Mouse (Mus musculus) cerebellum, adult (tissue): ENCODE measurements around the gene Gne.

Experiments used
- ATAC-seq: cut with Nextera tagmentation; 2 replicates; pipeline ENCODE4 v1.9.2; 2017; ENCODE audit warnings: mild to moderate bottlenecking, moderate library complexity, mixed read lengths; ENCODE audit not compliant: insufficient number of reproducible peaks, low FRiP score, low TSS enrichment

Gne gene

DNA sequence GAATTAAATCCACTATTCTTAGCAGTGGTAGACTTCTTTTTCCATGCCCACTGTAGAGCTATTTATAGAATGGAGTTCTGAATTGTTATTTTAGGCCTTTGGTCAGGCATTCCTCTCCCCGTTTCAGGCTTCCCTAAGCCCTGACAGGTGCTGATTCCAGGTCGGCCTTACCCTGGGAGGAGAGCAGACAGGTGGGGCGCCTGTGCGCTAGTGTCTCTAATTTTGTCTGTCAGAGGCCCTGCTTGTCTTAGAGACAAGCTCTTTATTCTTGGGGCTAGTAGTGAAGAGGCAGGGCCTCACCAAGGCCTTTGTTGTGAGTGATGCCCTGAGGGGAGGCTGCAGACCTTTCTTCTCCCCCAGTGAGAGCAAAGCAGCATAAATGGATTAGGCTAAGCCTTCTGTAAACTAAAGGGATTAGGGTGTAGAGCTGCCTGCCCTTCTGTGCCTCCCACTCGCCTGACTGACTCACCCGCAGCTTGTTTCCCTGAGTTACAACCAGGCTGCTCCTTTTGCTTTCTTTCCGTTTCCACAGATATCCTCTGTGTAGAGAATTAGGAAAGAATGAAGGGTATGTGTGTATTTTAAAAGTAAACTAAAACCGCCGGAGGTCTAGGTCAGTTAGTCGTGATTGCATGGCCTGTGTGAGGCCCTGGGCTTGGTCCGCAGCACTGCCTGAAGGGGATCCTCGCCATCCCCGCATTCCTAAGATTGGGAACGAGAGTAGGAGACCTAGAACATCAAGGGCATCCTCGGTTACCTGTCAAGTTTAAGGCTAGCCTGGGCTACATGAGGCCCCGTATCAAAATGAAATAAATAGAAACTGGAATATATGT, 55.5 kb downstream of the Gne start:
- no peak for ATAC-seq

DNA sequence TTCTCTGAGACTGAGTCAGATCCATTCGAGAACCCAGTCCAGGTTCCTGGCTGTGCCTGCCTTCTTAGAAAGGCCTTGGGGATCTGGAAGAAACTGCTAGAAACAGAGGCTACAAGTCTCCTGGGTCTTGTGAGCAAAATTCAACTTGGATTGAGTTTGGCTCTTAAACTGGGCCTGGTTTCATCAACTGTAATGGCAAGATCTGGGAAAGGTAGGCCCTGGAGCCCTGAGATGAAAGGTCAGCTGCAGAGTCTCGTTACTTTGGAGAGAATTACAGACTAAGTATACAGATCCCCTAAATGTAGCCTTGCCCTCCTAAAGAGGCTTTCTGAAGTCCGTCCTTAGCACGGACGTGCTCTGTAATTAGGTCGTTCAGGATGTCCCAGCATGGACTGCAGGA, 58.4 kb downstream of the Gne start:
- ATAC-seq = no peak

DNA sequence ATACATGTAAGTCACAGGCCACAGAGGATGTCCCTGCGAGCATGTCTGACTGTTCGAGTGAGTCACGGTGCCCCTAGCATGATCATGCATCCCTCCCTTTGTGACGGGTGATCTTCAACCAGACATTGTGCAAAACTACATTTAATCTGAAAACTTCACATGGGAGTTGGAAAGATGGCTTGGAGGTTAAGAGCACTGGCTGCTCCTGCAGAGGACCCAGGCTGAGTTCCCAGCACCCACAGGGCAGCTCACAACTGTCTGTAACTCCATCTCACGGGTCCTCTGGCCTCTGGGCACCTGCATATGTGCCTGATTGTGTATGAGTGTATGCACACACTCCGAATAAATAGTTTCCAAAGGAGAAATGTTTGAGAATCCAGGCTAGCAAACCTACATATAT, 59.7 kb downstream of the Gne start:
- no peak for ATAC-seq

DNA sequence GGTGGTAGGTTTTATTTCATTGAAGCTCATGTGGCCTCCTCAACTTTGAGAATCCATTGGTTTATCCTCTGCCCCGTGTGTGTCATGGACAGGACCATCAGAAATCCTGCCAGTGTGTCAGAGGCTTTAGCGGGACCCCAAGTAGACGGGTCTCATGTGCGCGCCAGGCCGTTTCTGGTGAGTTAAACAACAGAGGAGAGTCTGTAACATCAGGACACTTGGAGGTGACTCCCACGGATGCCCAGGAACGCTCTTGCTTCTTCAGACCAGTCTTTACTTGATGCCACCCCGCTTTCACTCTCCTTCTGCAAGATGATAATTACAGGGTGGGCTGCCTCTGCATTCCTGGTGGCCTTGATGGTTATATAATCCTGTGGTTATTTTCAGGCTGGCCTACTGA, 60.3 kb downstream of the Gne start:
- no peak for ATAC-seq

DNA sequence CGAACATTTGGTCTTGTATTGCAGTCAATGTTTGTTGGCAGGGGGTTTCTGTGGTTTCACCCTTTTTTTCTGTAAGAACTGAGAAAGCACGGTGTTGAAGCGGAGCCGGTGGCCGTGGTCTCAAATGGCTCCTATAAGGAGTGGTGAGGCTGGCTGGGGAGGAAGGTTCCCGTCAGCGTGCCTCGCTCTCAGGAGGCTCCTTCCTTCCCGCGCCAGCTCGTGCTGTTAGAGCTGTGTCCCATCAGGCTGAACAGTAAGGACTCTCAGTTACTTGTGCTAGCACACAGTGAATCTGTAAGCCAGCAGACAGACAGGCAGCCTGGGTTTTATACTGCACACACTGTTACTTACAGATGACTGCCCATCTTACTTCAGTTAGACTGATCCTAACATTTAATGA, 61.2 kb downstream of the Gne start:
- no peak for ATAC-seq

DNA sequence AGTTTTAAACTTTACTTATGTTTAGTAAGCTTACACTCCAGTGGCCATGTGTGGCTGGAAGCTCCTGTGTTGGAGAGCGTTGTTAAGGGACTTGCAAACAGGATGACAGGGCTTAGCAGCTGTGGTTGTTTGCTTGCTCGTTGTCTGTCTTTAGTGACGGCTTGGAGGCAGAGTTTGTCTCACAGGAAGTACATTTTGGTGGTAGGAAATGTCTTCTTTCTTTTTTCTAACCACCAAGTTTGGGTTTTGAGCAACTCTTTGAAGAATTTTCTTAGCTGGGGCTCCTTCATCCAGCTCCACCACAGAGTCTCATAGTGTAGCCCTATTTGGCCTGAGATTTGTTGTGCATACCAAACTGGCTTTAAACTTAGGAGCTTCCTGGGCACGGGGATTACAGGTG, 61.7 kb downstream of the Gne start:
- ATAC-seq = no peak

DNA sequence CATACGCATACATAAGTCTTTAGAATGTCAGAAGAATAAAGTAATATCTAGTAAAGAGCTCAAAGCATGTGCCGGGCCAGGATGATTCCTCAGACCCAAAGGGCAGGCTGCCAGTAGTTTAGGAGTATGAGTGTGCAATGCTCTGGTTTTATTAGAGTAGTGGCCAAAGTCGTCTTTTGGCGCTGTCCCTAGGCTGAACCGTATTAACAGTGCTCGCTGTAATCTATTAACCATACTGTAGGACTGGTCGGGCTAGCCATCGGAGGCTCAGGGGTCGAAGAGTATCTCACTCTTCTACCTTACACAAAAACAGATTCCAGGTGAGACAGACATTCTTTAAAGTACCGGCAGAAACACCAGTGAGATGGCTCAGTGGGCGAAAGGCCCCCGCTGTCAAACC, 67.2 kb downstream of the Gne start:
- ATAC-seq = no peak

DNA sequence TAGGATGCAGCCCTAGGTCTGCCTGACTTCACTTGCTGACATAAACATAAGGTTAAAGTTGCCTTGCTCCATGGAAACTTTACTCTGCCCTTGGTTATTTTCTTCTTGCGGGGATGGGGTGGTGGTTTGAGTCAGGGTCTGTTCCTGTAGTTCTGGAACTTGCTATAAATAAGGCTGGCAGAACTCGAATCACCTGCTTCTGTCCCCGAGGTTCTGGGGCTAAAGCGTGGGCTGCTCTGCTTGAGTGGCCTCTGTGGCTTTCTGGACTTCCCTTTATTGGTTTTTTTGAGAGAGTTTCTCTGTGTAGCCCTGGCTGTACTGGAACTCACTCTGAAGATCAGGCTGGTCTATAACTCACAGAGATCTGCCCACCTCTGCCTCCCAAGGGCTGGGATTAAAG, 67.9 kb downstream of the Gne start:
- ATAC-seq = no peak

DNA sequence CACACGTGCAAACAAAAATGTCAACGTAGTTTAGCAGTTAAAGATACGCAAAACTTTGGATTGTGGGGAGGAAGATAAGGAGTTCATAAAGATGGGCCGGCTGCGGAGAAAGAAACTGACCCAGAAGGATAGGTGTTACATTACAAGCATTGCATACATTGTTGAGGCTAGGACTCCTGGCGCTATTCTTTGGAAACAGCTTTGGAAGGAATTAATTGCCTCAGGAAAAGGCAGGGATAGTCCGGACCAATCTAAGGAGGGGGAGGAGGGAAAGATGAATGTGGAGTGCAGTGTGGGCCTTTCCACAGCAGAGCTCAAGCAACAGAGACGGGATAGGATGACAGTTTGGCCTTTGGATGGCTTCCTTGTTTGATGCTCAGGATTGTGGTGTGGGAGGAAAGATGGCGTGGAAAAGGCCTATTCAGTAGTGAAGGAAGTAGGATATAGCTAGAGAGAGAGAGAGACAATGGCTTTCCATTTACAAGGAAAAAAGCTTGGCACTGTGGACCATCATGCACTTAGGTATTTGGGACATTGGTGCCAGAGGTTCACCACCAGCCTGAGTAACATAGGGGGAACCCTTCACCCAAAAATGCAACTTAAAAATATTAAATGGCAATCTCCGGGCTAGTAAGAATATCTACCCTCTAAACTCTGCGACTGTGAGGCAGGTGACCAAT, 70.4 kb downstream of the Gne start:
- ATAC-seq = no peak

DNA sequence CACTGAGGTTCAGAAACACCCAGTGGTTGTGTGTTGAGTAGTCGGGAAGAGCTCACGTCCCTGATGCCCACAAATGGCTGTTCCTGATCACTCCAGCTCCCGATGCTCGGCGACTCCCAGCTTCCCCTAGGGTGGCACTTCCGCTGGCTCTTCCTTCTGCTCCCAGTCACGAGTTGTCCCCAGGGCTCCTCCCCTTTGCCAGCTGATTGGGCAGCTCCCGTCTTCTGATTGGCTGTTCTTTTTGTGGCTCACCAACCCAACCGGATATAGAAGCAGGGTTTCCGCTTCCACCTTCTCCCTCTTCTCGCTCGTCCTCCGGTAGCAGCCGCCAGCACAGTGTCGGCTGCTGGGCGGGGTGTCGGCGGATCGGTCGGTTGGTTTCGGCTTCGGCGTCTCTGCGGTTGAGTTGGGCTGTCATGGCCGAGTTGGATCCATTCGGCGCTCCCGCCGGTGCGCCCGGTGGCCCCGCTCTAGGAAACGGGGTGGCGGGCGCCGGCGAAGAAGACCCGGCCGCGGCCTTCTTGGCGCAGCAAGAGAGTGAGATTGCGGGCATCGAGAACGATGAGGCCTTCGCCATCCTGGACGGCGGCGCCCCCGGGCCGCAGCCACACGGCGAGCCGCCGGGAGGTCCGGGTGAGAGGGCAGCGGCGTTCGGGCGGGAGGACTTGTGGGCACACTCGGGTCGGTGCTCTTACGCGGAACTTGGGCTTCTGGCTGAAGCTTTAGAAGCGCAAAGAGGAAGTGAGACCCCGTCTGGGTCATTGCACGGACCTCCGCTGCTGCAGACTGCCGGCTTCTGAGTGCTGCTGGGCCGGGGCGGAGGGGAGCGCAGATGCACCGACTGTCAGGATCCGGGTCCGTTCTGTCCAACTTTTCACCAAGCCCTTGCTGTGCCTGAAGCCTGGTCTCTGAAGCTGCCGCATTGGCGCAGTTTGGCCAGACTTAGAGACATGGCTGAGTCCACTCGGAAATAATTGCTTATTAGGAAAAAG, 71.3 kb downstream of the Gne start:
- ATAC-seq = peak; percentile 100

DNA sequence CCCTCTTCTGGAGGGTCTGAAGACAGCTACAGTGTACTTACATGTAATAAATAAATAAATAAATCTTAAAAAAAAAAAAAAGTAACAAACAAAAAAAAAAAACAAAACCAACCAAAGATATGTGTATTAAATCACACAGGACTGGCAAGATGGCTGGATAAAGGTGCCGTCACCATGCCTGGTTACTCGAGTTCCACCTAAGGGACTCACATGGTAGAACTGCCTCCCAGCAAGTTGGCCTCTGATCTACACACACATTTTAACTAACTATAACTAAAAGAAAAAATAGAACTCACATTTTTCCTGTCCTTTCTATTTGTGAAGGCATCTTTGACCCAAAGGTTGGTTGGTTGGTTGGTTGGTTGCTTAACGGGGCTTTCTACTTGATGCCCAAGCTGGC, 72.2 kb downstream of the Gne start:
- no peak for ATAC-seq

DNA sequence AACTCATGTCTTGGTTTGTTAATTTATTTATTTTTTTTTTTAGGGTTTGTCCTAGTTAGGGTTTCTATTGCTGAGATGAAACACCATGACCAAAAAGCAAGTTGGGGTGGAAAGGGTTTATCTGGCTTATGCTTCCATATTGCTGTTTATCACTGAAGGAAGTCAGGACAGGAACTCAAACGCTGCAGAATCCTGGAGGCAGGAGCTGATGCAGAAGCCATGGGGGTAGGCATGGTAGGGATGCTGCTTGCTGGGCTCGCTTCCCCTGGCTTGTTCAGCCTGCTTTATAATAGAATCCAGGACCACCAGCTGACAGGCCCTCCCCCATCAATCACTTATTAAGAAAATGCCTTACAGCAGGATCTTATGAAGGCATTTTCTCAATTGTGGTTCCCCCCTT, 73.1 kb downstream of the Gne start:
- ATAC-seq = no peak

DNA sequence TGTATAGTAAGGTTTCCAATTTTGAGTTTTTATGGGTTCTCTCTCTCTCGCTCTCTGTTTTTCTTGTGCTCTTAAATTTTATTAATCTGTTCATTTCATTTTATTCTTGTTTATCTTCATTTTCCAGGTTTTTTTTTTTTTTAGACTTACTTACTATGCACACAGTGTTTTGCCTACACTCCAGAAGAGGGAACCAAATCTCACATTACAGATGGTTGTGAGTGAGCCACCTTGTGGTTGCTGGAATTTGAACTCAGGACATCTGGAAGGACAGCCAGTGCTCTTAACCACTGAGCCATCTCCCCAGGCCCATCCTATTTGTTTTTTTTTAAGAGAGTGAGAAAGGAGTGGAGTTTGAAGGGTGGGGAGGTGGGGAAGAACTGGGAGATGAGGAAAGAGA, 73.8 kb downstream of the Gne start:
- ATAC-seq = no peak

DNA sequence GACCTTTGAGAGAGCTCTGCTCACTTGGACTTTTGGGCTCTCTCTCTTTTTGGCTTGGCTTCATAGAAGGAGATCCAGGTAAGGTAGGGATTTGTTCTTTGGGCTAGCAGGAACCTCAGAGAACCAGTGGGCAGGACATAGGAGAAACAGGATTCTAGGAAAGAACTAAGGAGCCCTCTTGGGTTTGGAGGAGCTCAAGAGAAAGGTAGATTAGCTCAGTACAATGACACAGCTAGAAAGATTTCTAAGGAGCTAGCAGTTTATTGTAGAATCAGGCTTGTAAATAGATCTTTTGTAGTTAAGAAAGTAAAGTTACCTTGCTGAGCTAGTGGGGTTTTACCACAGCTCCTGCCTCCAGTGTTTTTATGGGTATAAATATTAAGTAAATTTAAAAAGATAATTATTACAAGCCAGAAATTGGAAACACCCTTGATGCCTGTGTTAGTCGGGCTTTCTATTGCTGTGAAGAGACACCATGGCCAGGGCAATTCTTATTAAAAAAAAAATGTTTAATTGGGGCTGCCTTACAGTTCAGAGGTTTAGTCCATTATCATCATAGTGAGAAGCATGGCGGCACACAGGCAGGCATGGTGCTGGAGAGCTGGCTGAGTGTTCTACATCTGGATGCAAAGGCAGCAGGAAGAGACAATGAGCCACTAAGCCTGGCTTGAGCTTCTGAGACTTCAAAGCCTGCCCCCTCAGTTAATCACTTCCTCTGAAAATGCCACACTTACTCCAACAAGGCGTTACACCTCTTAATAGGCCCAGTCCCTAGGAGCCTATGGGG, 79.2 kb downstream of the Gne start:
- no peak for ATAC-seq

DNA sequence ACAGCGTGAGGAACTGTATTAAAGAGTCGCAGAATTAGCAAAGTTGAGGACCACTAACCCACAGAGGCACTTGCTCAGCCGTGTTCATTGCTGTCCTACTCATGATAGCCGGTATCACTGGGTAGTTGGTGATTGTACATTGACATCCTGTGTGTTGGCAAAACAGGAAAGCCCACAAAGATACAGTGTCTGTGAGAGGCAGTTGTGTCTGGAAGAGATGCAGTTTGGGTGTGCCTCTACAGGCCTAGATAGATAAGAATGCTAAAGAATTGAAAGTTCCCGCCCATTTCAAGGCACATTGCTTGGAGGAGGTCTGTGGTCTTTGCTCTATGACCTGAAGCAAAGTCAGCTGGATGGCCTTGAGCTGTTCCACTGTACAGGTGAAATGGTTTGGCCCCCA, 79.9 kb downstream of the Gne start, which contains the start of gene Clta:
Clta (plus strand) TSS at position 327 of the 400 bp plus-strand sequence.
- ATAC-seq = no peak

DNA sequence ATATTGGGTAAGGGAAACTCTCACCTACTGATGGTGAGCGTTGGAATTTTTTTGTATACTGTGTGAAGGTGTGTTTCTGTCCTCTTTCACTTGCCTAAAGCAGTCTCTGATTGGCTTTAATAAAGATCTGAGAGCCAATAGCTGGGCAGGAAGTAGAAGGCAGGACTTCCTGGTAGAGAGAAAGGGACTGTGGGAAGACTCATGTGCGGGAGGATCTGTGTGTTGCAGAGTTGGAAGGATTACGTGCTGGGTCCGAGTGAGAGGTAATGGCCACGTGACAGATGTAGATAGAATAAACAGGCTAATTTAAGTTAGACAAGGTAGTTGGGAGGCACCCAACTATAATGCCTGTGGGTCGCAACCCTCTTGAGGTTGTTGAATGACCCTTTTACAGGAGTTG, 80.4 kb downstream of the Gne start:
- no peak for ATAC-seq

DNA sequence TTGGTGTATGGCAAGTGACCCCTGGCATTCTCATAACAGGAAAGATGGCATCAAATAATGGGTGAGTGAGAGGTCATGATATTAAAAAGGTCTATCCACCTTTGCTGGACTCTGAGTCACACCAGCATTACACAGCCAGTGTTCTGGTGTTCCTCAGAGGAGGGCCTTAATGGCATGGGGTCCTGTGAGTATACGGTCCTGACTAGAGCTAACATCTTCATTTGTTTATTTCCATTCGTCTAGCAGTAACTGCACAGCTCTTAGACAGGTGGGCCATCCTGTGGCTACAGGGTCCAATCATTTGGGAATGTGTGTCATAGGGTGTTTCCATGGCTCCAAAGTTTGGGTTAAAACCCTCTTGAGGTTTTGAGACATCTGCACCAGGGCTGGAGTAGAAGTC, 89.6 kb downstream of the Gne start:
- ATAC-seq = no peak

DNA sequence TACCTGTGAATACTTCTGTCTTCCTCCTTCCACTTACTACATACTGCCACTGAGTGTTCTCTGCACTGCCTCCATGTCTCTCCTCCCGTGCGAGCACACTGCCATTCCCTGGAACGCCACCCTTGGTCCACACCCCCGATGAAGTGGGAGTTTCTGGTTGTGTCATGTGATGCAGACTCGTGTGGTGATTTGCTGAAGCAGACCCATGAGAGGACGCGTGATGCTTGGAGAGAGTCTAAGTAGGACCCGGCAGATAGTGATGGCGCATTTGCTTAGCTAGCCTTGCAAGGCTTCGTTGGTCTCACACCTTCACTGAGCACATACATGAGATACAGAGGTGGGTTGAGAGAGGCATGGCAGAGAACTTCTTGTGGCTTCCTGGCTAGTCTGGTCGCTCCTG, 90.9 kb downstream of the Gne start:
- ATAC-seq = no peak

DNA sequence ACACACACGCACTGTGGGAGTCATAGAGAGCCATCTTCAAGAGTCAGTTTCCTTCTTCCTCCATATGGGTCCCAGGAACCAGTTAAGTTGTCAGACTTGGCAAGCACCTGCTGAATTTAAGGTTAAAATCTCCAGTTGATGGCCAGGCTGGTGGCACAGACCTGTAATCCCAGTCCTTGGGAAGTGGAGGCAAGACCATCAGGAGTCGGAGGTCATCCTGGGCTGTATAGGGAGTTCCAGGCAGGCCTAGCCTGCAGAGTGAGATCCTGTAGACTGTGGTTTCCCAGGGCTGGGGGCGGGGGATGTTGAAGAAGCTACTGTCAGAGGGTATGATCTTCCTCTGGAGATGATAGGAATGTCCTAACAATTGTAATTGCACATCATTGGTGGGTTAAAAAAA, 95.0 kb downstream of the Gne start:
- ATAC-seq = no peak

DNA sequence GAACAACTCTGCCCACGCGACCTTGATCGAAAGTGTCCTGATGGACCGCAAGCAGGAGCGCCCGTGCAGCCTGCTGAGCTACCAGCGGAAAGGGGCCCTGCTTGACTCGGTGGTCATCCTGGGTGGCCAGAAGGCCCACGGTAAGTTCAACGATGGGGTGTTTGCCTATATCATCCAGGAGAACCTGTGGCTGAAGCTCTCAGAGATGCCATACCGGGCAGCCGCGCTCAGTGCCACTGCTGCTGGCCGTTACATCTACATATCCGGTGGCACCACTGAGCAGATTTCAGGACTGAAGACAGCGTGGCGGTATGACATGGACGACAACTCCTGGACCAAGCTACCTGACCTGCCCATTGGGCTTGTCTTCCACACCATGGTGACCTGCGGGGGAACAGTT, 99.7 kb downstream of the Gne start:
- ATAC-seq = no peak
